Mouse (Mus musculus): ENCODE results near the gene Cttn. TPM values are rescaled to one million over a fixed set of nuclear protein-coding genes. Genes with fewer than 3 reads are reported as not detected.

The Cttn gene
- polyA plus RNA-seq, 1 experiment from 2014 or later: 169 TPM

- H3K9me3 ChIP-seq (replicated peaks; ENCODE audit: control insufficient read depth, low read length): no peaks in the 10 kb centered on the region
- no peak for DNase-seq (ENCODE audit: low spot score)
- no peak for ATAC-seq (replicated peaks; ENCODE audit: insufficient number of reproducible peaks, low FRiP score, low TSS enrichment, low read depth)
- H3K4me1 ChIP-seq (ENCODE audit: control insufficient read depth, insufficient read depth, low read length): no peaks in the 10 kb centered on the region
- no peak overlapping the region for H3K4me3 ChIP-seq (ENCODE audit: low read depth, low read length)
- H3K36me3 ChIP-seq (replicated peaks; ENCODE audit: control insufficient read depth, insufficient read depth, low read depth, low read length): peaks cover 4% of the 10 kb centered on the region
- no peak overlapping the region for H3K4me2 ChIP-seq (ENCODE audit: low read depth, low read length)
- 86% methylated on average over 6 of the region's 6 CpGs for WGBS
- H3K27ac ChIP-seq (replicated peaks; ENCODE audit: low read depth, low read length): no peak overlapping the region
- H3K27me3 ChIP-seq (ENCODE audit: control insufficient read depth, insufficient read depth, low read length): no peaks in the 10 kb centered on the region
- no peak overlapping the region for H3K9ac ChIP-seq (replicated peaks; ENCODE audit: low read length)
These were observed 18.4 kb upstream of the Cttn start for GRCm38 (mm10) chr7:144489067-144489774.

- Histone ChIP-seq H3K4me1 (ENCODE audit: control insufficient read depth, insufficient read depth, low read length) (no peaks in the 10 kb centered on the region), H3K4me2 (ENCODE audit: low read depth, low read length) (no peak overlapping the region), H3K36me3 (replicated peaks; ENCODE audit: control insufficient read depth, insufficient read depth, low read depth, low read length) (peaks cover 11% of the 10 kb centered on the region), H3K27me3 (ENCODE audit: control insufficient read depth, insufficient read depth, low read length) (no peaks in the 10 kb centered on the region), H3K9me3 (replicated peaks; ENCODE audit: control insufficient read depth, low read length) (no peaks in the 10 kb centered on the region), H3K27ac (replicated peaks; ENCODE audit: low read depth, low read length) (no peak overlapping the region), H3K9ac (replicated peaks; ENCODE audit: low read length) (no peak overlapping the region), H3K4me3 (ENCODE audit: low read depth, low read length) (no peak overlapping the region)
- DNase-seq (ENCODE audit: low spot score): no peak
- no peak for ATAC-seq (replicated peaks; ENCODE audit: insufficient number of reproducible peaks, low FRiP score, low TSS enrichment, low read depth)
These were observed 9.5 kb upstream of the Cttn start for GRCm38 (mm10) chr7:144480314-144480713.

GRCm38 (mm10) chr7:144479569-144479968 is 8.8 kb upstream of the Cttn start:
- WGBS: 100% methylated on average over 1 of the region's 1 CpGs
- Histone ChIP-seq H3K4me1 (ENCODE audit: control insufficient read depth, insufficient read depth, low read length) (no peaks in the 10 kb centered on the region), H3K9me3 (replicated peaks; ENCODE audit: control insufficient read depth, low read length) (no peaks in the 10 kb centered on the region), H3K27me3 (ENCODE audit: control insufficient read depth, insufficient read depth, low read length) (no peaks in the 10 kb centered on the region), H3K27ac (replicated peaks; ENCODE audit: low read depth, low read length) (no peak overlapping the region), H3K36me3 (replicated peaks; ENCODE audit: control insufficient read depth, insufficient read depth, low read depth, low read length) (peaks cover 11% of the 10 kb centered on the region), H3K9ac (replicated peaks; ENCODE audit: low read length) (no peak overlapping the region), H3K4me3 (ENCODE audit: low read depth, low read length) (no peak overlapping the region), H3K4me2 (ENCODE audit: low read depth, low read length) (no peak overlapping the region)
- DNase-seq (ENCODE audit: low spot score) (no peak), ATAC-seq (replicated peaks; ENCODE audit: insufficient number of reproducible peaks, low FRiP score, low TSS enrichment, low read depth) (no peak)

GRCm38 (mm10) chr7:144475741-144476140 is 4.9 kb upstream of the Cttn start:
- Histone ChIP-seq H3K9ac (replicated peaks; ENCODE audit: low read length) (no peak overlapping the region), H3K4me2 (ENCODE audit: low read depth, low read length) (no peak overlapping the region), H3K36me3 (replicated peaks; ENCODE audit: control insufficient read depth, insufficient read depth, low read depth, low read length) (peaks cover 6% of the 10 kb centered on the region), H3K4me3 (ENCODE audit: low read depth, low read length) (no peak overlapping the region), H3K9me3 (replicated peaks; ENCODE audit: control insufficient read depth, low read length) (no peaks in the 10 kb centered on the region), H3K27me3 (ENCODE audit: control insufficient read depth, insufficient read depth, low read length) (no peaks in the 10 kb centered on the region), H3K4me1 (ENCODE audit: control insufficient read depth, insufficient read depth, low read length) (no peaks in the 10 kb centered on the region), H3K27ac (replicated peaks; ENCODE audit: low read depth, low read length) (no peak overlapping the region)
- DNase-seq (ENCODE audit: low spot score) (no peak), ATAC-seq (replicated peaks; ENCODE audit: insufficient number of reproducible peaks, low FRiP score, low TSS enrichment, low read depth) (no peak)
- 88% methylated on average over 3 of the region's 3 CpGs for WGBS

GRCm38 (mm10) chr7:144473486-144473885 is 2.7 kb upstream of the Cttn start:
- Histone ChIP-seq H3K9me3 (replicated peaks; ENCODE audit: control insufficient read depth, low read length) (no peaks in the 10 kb centered on the region), H3K4me3 (ENCODE audit: low read depth, low read length) (no peak overlapping the region), H3K36me3 (replicated peaks; ENCODE audit: control insufficient read depth, insufficient read depth, low read depth, low read length) (peaks cover 6% of the 10 kb centered on the region), H3K4me1 (ENCODE audit: control insufficient read depth, insufficient read depth, low read length) (peaks cover 5% of the 10 kb centered on the region; the same call in 1 of the 2 replicates), H3K4me2 (ENCODE audit: low read depth, low read length) (no peak overlapping the region), H3K9ac (replicated peaks; ENCODE audit: low read length) (no peak overlapping the region), H3K27me3 (ENCODE audit: control insufficient read depth, insufficient read depth, low read length) (no peaks in the 10 kb centered on the region), H3K27ac (replicated peaks; ENCODE audit: low read depth, low read length) (no peak overlapping the region)
- 77% methylated on average over 4 of the region's 4 CpGs for WGBS
- DNase-seq (ENCODE audit: low spot score): no peak
- no peak for ATAC-seq (replicated peaks; ENCODE audit: insufficient number of reproducible peaks, low FRiP score, low TSS enrichment, low read depth)

GRCm38 (mm10) chr7:144471103-144471502 is 294 bp upstream of the Cttn start:
- Histone ChIP-seq H3K27ac (replicated peaks; ENCODE audit: low read depth, low read length) (no peak overlapping the region), H3K36me3 (replicated peaks; ENCODE audit: control insufficient read depth, insufficient read depth, low read depth, low read length) (peaks cover 6% of the 10 kb centered on the region), H3K9me3 (replicated peaks; ENCODE audit: control insufficient read depth, low read length) (no peaks in the 10 kb centered on the region), H3K27me3 (ENCODE audit: control insufficient read depth, insufficient read depth, low read length) (no peaks in the 10 kb centered on the region), H3K4me2 (ENCODE audit: low read depth, low read length) (peak overlapping the region; percentile 54), H3K4me3 (ENCODE audit: low read depth, low read length) (peak overlapping the region; percentile 90), H3K9ac (replicated peaks; ENCODE audit: low read length) (peak overlapping the region; percentile 86), H3K4me1 (ENCODE audit: control insufficient read depth, insufficient read depth, low read length) (peaks cover 5% of the 10 kb centered on the region; the same call in 1 of the 2 replicates)
- ATAC-seq (replicated peaks; ENCODE audit: insufficient number of reproducible peaks, low FRiP score, low TSS enrichment, low read depth) (no peak), DNase-seq (ENCODE audit: low spot score) (no peak)
- 84% methylated on average over 2 of the region's 2 CpGs for WGBS

- Histone ChIP-seq H3K9ac (replicated peaks; ENCODE audit: low read length) (peak overlapping the region; percentile 86), H3K4me2 (ENCODE audit: low read depth, low read length) (peak overlapping the region; percentile 54), H3K9me3 (replicated peaks; ENCODE audit: control insufficient read depth, low read length) (no peaks in the 10 kb centered on the region), H3K27ac (replicated peaks; ENCODE audit: low read depth, low read length) (no peak overlapping the region), H3K36me3 (replicated peaks; ENCODE audit: control insufficient read depth, insufficient read depth, low read depth, low read length) (peaks cover 3% of the 10 kb centered on the region; the same call in 1 of the 2 replicates), H3K4me3 (ENCODE audit: low read depth, low read length) (peak overlapping the region; percentile 90), H3K27me3 (ENCODE audit: control insufficient read depth, insufficient read depth, low read length) (no peaks in the 10 kb centered on the region), H3K4me1 (ENCODE audit: control insufficient read depth, insufficient read depth, low read length) (peaks cover 5% of the 10 kb centered on the region; the same call in 1 of the 2 replicates)
- ATAC-seq (replicated peaks; ENCODE audit: insufficient number of reproducible peaks, low FRiP score, low TSS enrichment, low read depth): peak; percentile 17; the same call in 1 of the 2 replicates
- 1% methylated on average over 31 of the region's 31 CpGs for WGBS
- DNase-seq (ENCODE audit: low spot score): peak; percentile 7
These were observed 783 bp downstream of the Cttn start for GRCm38 (mm10) chr7:144469908-144470544.

GRCm38 (mm10) chr7:144469181-144469641 is 1.6 kb downstream of the Cttn start:
- WGBS: 23% methylated on average over 4 of the region's 4 CpGs
- H3K27ac ChIP-seq (replicated peaks; ENCODE audit: low read depth, low read length): no peak overlapping the region
- no peaks in the 10 kb centered on the region for H3K9me3 ChIP-seq (replicated peaks; ENCODE audit: control insufficient read depth, low read length)
- ATAC-seq (replicated peaks; ENCODE audit: insufficient number of reproducible peaks, low FRiP score, low TSS enrichment, low read depth) (no peak), DNase-seq (ENCODE audit: low spot score) (no peak)
- H3K27me3 ChIP-seq (ENCODE audit: control insufficient read depth, insufficient read depth, low read length): no peaks in the 10 kb centered on the region
- H3K4me3 ChIP-seq (ENCODE audit: low read depth, low read length): peak overlapping the region; percentile 90
- peak overlapping the region; percentile 54 for H3K4me2 ChIP-seq (ENCODE audit: low read depth, low read length)
- H3K9ac ChIP-seq (replicated peaks; ENCODE audit: low read length): peak overlapping the region; percentile 86
- peaks cover 5% of the 10 kb centered on the region; the same call in 1 of the 2 replicates for H3K4me1 ChIP-seq (ENCODE audit: control insufficient read depth, insufficient read depth, low read length)
- peaks cover 5% of the 10 kb centered on the region; the same call in 1 of the 2 replicates for H3K36me3 ChIP-seq (replicated peaks; ENCODE audit: control insufficient read depth, insufficient read depth, low read depth, low read length)
